Mouse (Mus musculus) kidney, adult 18-20 months (tissue): ENCODE measurements around the gene Tfec.

Source experiments
- DNase-seq: peaks from one replicate; pipeline ENCODE4 v3.0.0; 2021

The Tfec gene

DNA sequence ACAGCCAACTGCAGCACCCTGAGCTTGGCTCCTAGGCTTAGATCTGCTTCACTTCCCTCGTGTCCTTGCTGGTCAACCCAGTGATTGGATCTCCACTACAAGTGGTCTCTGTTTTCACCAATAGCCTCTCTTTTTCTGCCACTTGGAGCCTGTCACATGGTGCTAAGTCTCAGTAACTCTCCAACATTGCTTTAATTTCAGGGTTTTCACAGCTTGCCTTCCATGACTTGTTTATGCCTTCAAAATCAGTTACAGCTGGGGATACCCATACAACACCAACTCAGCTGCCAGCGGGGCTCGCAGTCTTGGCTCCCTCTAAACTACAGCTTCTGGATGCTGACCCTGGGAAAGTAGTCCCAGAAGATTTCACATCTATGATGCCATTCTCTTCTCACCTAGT, 113.1 kb downstream of the Tfec start:
- DNase-seq = no peak
